Mouse (Mus musculus) left cerebral cortex, postnatal 4 days (tissue): ENCODE results near the gene Zgpat. TPM values are rescaled to one million over a fixed set of nuclear protein-coding genes. Genes with fewer than 3 reads are reported as not detected.

Experiments
- DNase-seq: peaks from one replicate; pipeline ENCODE4 v3.0.0-alpha.2; 2022
- intact Hi-C: fragments of 180-260 bp; cut with DNase I; formaldehyde crosslinking; loops from one replicate; pipeline ENCODE4 v1.15.1; 2025
- total RNA-seq, 2 experiments: library from RNA; stranded (reverse); gene quantifications; 2 replicates each; pipeline ENCODE4 v1.2.3; 2021

Zgpat gene
- 10 to 100 TPM; 73.9 to 83.5 TPM for total RNA-seq

DNA sequence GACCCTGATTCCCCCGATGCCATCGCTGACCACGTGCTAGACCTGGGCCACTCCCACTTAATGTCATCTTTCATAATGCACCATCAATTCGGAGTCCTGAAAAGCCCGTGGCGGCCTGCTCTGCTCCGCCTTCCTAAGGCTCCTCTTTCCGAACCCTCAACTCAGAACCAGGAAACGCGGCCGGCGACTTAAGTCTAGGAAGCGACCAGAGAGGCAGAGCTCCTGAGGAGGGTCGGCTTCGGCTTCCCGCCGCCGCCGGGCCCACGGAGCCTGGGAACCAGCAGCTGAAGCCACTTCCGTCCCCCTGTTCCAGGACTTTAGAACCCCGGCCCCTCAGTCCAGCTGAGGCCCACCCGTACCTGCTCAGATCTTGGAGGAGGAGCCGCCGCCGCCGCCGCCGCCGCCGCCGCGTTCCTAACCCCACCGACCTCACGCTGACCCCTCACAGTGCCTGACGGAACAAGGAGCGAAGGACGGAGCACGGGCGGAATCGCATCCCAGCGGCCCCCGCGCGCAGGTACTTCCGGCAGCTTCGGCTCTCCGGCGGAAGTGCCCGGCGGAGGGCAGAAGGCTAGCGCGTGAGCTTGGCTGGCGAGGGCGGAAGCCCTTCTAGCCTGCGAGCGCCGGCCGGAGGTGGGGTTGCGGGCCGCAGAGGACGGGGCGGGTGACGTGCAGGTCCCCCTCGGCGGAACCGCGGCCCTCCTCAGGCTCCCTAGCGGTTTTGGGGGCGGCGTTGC is at the start of gene Zgpat, which contains the start of gene Arfrp1:
Gene Zgpat (plus strand): TSS at position 69 of the 737 bp plus-strand sequence.
Gene Arfrp1 (minus strand): TSS at position 545 of the 737 bp plus-strand sequence.
- DNase-seq, result peak; percentile 87
- intact Hi-C loops, result no loop called here

DNA sequence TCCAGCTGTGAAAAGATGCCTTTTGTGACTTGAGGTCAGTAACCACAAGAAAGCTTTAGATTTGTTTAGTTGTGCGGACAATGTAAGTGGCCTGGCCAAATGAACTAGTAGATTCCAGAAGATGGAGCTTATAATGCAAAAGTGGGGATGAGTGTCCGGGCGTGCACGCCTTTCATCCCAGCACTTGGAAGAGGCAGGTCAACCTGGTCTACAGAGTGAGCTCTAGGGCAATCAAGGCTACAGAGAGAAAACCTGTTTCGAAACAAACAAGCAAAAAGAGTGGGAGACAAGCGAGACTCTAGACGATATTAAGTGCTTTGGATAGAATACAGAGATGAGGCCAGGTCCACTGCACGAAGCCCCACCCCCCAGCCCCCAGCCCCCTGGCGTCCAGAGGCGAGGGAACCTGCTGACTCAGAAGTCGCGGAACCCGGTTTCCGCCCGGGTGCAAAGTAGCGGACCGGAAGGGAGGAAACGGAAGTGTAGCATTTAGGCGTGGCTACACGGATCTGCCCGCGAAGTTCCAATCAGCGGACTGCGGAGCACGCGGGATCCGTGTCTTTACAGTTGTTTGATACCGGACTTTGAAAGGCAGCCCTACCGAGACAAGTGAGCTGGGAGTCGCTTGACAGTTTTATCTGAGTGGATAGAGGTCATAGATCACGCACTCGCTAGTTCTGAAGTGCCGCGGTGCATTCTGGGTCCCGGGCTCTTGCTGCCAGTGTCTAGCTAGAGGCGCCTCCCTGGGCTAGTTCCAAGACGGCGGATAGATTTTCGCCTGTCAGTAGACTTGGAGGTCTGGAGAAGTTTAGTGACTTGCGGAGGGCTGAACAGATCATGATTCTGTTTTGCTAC is 45.3 kb upstream of the Zgpat start, which contains the start of gene Rtel1:
Gene Rtel1 (plus strand): TSS at position 492 of the 855 bp plus-strand sequence.
- peak; percentile 88 for DNase-seq
- intact Hi-C loops, result no loop called here

- intact Hi-C loops, result no loop called here
- DNase-seq, result no peak
These were observed 44.6 kb upstream of the Zgpat start for GRCm38 (mm10) chr2:181320103-181320499.

DNA sequence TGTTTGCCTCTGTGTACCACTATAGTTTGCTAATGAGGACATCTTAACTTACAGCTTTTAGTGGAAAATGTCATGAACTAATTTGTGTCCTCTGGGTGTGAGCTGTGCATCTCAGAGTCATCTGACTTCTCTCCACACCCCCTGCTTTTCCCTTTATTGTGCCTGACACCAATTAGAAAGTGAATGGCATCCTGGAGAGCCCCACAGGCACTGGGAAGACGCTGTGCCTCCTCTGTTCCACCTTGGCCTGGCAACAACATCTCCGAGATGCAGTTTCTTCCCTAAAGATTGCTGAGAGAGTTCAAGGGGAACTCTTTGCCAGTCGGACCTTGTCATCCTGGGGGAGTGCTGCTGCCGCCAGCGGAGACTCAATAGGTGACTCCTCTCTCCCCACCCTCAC is 42.6 kb upstream of the Zgpat start:
- no peak for DNase-seq
- intact Hi-C loops, result no loop called here

DNA sequence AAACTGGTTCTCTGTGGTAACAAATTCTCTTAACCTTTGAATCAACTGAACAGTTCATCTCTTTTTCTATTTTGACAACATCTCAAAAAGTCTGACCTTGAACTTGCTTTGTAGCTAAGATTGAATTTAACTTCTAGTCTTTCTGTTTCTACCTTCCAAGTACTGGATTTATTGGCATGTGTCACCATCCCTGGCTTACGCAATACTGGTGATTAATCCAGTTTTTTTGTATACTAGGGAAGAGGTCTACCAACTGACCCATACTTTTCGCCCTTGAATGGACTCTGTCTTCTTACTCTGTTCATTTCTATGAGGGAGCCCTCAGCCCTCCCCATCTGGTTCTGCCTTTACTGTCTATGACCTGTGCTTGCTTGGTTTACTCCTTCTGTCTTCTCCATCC is 38.6 kb upstream of the Zgpat start:
- DNase-seq, result no peak
- intact Hi-C loops, result no loop called here

DNA sequence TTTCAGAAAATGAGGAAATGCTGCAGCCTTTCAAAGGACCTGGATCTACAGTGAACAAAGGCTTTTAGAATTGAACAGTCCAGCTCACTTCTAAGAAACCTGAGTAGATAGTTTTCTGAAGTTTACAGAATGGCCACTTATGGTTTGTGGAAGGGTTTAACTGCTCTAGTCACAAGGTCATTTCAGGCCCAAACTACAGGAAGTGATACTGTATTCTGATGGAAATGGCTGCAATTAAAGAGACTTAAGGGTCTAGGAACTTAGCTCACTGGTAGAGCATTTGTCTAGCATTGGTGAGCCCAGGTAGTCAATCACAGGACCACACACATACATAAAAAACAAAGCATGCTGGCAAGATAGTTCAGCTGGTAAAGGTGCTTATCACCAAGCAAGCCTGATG is 32.2 kb upstream of the Zgpat start:
- no peak for DNase-seq

GRCm38 (mm10) chr2:181334023-181334422 is 30.7 kb upstream of the Zgpat start:
- peak; percentile 64 for DNase-seq
- intact Hi-C loops, result no loop called here

More for the DNA sequence above, 32.2 kb upstream of the Zgpat start:
- intact Hi-C loops, result no loop called here

GRCm38 (mm10) chr2:181340426-181340825 is 24.3 kb upstream of the Zgpat start:
- intact Hi-C loops, result no loop called here
- peak; percentile 30 for DNase-seq

- DNase-seq, result no peak
- intact Hi-C loops, result no loop called here
These were observed 22.0 kb upstream of the Zgpat start for GRCm38 (mm10) chr2:181342766-181343165.

DNA sequence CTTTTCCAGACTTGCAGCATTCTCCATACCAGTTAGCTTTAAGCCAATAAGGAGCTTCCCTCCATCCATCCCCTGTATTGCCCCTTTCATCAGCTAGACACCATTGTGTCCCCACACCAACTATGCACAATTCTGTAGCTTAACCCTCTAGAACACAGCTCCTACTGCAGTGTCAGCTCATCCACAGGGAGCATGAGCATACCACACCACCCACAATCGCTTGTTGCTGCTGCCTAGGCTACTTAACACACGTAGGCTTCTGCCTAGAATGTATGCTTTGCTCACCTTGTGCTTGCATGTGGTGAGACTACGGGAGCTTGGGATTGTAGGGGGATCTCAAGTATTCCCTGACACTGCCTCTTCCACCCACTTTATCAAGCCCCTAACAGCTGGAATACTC is 7.9 kb upstream of the Zgpat start:
- no peak for DNase-seq
- intact Hi-C loops, result no loop called here

DNA sequence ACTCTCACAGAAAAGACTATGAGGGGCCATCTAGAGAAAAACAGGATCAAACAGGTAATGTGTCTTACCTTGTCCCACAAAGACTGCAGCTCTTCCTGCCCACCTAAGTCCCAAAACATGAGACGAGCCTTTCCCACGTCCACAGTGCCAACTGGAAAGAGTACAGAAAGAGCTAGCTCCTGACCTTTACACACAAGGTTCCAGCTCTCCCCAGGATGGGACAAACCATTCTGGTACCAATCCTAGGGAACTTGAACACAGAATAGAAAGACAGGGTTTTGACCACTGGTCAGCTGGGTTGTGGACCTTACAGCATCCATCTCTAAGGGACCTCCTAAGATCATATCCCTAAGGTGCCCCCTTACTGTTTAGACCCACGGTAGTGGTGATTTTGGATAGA is 782 bp upstream of the Zgpat start:
- intact Hi-C loops, result no loop called here

GRCm38 (mm10) chr2:181364487-181364859 is 255 bp upstream of the Zgpat start:
- intact Hi-C loops, result no loop called here
- no peak for DNase-seq

More for the DNA sequence above, 782 bp upstream of the Zgpat start:
- no peak for DNase-seq

- peak; percentile 28 for DNase-seq
- intact Hi-C loops, result no loop called here
These were observed 937 bp downstream of the Zgpat start for GRCm38 (mm10) chr2:181365655-181366075.

DNA sequence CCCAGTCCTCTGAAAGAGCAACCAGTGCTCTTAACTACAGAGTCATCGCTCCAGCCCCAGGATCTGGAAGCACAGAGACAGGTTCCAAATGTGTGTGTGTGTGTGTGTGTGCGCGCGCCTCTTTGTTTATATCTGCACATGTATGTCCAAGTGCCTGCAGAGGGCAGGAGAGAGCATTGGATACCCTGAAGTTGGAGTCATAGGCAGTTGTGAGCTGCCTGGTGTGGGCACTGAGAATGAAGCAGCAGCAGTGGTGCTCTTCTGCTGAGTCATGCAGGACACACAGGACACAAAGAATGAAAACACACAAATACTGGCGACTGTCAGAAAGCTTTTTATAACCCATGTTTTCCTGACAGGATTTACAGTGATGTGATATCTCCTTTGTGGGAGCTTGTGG is 5.3 kb downstream of the Zgpat start:
- DNase-seq, result no peak
- intact Hi-C loops, result no loop called here

DNA sequence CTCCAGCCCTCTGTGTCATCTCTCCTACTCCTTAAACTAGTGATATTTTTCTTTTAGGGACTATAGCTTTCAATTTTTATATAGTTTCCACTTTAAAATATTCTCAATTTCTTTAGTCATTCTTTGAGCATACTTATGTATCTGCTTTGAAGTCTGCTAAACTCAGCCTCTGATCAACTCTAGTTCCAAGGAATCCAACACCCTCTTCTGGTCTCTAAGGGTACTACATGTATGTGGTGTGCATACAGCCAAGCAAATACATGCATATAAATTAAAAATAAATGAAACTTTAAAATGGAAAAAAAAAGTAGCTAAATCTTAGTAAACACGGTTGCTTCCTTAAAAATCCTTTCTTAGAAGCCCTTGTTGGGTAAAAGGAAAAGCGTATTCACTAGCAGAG is 11.1 kb downstream of the Zgpat start:
- intact Hi-C loops, result no loop called here
- no peak for DNase-seq

DNA sequence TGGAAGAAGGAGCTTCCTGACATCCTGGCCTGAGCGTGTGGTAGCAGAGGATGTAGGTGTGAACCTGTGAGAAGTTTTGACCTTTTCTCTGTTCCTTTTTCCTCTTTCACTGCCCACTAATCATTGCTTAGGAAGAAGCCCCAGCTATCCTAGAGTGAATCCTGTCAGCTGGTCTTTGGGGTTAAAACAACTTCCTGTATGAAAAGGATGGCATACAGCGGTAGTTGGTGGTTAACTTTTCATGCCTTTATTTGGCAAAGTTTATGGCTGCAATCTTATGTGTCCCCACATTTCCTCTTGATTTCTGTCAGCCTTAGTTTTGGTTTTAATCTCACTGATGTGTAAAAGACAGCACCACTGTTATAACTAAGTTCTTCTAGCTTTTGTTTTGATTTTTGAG is 12.5 kb downstream of the Zgpat start:
- DNase-seq, result no peak
- intact Hi-C loops, result no loop called here

DNA sequence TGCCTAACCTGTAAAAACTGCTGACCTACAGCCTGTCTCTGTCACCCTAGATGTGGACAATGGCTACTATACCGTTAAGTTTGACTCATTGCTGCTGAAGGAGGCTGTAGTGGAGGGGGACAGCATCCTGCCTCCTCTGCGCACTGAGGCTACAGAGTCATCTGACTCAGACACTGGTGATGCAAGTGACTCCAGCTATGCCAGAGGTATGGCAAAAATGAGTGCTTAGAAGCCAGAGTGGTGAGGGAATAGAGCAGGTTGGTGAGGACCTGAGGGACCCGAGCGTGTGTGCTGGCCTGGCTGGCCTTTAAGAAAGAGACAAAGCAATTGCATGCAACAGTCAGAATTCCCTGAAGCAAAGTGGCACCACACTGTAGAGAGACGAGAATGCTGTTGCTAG is 14.0 kb downstream of the Zgpat start:
- intact Hi-C loops, result no loop called here
- no peak for DNase-seq

DNA sequence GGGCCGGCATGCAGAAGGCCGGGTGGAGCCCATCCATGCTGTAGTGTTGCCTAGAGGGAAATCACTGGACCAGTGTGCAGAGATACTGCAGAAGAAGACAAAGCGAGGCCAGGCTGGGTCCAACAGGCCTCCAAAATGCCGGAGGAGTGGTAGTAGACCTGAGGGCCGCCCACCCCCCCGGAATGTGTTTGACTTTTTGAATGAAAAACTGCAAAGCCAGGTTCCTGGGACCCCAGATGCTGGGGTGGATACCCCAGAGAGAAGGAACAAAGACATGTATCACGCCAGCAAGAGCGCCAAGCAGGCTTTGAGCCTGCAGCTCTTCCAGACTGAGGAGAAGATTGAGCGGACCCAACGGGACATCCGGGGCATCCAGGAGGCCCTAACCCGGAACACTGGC is 15.1 kb downstream of the Zgpat start, which contains the start of gene Lime1:
Gene Lime1 (plus strand): TSS at position 301 of the 400 bp plus-strand sequence.
- intact Hi-C loops, result no loop called here
- DNase-seq, result no peak

DNA sequence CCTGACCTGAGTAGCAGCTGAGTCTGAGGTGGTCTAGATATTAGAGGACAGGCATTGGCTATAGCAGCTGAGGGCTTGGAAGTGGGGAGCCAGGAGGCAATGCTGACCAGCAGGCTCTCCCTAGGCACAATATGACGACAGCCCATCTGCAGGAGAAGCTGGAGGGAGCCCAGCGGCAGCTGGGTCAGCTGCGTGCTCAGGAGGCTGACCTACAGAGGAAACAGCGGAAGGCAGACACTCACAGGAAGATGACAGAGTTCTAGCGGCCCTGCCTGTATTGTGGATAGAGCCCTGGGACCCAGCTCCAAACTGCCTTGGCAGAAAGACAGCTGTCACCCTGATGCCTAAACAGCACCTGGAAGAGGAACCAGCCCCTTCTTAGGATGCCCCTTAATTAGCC is 15.5 kb downstream of the Zgpat start:
- no peak for DNase-seq
- intact Hi-C loops, result no loop called here

GRCm38 (mm10) chr2:181381107-181381506 is 16.4 kb downstream of the Zgpat start:
- no peak for DNase-seq
- intact Hi-C loops, result no loop called here

- intact Hi-C loops, result no loop called here
- DNase-seq, result no peak
These were observed 17.0 kb downstream of the Zgpat start for GRCm38 (mm10) chr2:181381631-181382306.
